Mouse (Mus musculus) right cerebral cortex, postnatal 36 days (tissue): ENCODE measurements around the gene Ocel1.

Source experiments
- DNase-seq, 2 experiments: peaks; one replicate each; pipeline ENCODE4 v3.0.0; 2022; ENCODE audit warnings: low spot score in 2 of 2, mixed read lengths in 1 of 2

Ocel1 gene

DNA sequence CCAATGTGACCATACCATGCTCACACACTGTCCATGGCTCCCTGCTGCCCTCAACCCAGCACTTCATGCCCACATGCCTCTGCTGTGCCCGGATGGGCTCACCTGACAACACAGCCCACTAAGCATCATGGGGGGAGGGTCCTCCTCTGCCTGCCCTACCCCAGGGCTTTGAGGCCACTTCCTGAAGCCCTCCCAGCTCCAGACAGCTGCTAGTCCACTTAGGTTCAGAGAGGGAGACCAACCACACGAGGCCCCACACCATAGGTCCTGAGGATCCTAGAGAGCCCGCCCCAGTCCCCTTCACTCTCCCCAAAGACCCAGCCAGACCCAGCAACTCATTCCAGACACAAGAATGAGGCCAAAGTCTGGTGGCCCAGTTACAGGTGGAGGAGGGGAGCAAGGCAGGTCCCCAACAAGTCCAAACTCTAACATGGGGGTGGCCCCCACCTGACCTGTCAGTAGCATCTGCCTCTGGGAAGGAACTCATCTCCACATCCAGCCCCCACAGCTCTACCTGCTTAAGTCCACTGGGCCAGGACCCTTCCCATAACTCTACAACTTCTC lies 8.5 kb downstream of the Ocel1 start:
- DNase-seq = no peak

DNA sequence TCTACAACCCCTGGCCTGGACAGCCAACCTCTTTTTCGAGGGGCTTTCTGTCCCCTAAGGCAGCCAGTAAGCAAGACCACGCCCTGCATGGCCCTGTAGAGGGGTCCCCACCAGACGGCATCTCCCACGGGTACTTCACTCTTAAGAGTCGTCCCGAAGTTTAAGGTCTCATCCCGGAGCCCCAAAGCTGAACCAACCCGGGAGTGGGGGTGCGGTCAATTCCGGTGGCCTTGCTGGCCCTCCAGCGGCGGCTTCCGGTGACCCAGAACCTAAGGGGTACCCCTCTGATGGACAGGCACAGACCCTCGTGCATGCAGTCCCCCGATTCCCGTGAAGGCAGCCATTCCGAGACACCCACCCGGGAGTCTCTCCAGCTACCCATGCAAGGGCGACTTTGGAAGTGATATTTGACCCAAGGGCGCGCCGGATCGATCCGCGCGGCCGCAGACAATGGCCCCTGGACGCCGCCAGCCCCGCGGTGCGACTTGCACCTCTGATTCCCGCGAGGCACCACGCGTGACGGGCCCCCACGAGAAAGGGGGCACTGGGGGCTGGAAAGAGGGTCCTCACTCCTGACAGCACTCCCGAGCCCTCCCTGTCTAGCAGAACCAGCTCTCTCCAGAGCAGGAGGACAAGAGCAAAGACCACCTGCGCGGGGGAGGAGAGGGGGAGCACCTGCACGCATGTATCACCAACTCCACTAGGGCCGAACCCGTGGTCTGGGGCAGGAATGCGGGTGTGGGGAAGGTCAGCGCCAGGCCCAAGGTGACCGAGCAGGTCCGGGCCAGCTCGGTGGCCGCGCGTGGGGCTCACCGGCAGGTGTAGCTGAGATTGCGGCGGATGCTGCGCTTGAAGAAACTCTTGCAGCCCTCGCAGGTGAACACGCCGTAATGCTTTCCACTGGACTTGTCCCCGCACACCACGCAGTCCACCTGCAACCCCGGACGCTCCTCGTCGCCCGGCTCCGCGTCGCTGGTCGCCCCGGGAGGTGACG lies 9.4 kb downstream of the Ocel1 start:
- DNase-seq = no peak

- DNase-seq = no peak
These were observed 10.4 kb downstream of the Ocel1 start, which contains the start of gene Nr2f6 for GRCm38 (mm10) chr8:71381421-71381970. TSS of gene Nr2f6 (minus strand) at chr8:71381960.

DNA sequence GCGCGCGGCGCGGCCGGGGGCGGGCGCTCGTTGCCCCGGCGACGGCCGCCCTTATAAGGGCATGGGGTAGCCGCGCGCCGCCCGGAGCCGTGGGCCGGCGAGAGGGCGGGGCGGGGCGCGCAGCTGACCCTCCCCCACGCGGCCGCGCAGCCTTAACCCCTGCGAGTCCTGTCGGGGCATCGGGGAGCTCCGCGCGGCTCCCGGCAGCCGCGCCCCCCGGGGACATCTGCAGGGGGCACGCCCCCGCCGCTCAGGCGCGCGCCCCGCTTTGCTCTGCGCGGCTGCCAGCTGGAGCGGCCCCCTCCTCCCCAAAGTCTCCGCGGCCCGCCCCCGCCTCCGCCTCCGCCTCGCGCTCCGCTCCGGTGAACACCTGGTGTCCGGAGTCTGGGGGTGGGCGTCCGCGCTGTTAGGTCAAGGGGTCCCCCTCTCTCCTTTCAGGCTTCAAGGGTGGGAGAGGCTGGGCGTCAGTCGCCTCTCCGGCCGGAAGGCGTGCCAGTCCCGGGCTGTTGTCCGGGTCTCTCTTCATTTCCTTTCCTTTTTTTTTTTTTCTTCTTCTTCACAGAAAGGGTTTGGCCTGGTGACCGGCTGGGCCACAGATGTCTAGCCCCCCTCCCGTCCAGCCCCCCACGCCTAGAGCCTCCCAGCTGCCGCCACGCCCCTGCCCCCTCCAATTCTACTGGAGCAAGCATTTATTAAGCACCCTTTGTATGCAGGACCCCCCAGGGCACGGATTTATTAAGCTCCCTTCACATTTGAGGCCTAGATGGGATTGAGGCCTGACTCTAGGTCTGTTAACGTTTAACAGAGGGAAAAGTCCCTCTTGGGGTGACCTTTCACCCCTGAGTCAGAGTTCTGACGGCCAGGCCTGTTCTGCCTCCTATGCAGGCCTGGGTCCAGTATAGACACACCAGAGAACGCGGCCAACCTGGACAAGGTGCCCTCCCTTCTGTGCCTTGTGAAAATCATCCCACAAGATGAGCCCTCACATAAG lies 11.2 kb downstream of the Ocel1 start:
- DNase-seq = peak; percentile 66 to 72

GRCm38 (mm10) chr8:71383396-71383795 lies 12.3 kb downstream of the Ocel1 start:
- DNase-seq = no peak

- DNase-seq = no peak
These were observed 12.8 kb downstream of the Ocel1 start for GRCm38 (mm10) chr8:71383860-71384259.

GRCm38 (mm10) chr8:71385212-71385835 lies 14.2 kb downstream of the Ocel1 start:
- no peak for DNase-seq

GRCm38 (mm10) chr8:71388267-71388666 lies 17.2 kb downstream of the Ocel1 start:
- no peak for DNase-seq

DNA sequence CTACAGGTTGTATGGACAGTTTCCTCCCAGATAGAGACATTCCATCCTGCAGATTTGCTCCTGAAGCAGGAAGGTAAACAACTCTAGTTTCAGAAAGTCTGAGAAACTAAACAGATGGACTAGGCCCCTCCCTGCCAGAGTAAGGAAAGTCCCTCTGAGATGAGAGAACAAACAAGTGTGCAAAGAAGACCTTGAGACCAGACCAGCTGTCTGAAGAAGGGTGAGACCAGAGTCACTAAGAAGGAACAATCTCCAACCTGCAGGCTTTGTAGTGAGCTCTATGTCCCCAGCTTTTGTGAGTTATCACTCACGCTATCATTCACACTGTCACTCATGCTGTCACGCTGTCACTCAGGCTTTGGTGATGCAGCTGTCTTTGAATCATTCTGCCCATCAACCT lies 20.6 kb downstream of the Ocel1 start:
- no peak for DNase-seq

GRCm38 (mm10) chr8:71392391-71392790 lies 21.3 kb downstream of the Ocel1 start:
- no peak for DNase-seq

GRCm38 (mm10) chr8:71392871-71393270 lies 21.8 kb downstream of the Ocel1 start:
- no peak for DNase-seq

- peak in 1 of 2 experiments; percentile 0 for DNase-seq
These were observed 23.4 kb downstream of the Ocel1 start for GRCm38 (mm10) chr8:71394481-71394880.

DNA sequence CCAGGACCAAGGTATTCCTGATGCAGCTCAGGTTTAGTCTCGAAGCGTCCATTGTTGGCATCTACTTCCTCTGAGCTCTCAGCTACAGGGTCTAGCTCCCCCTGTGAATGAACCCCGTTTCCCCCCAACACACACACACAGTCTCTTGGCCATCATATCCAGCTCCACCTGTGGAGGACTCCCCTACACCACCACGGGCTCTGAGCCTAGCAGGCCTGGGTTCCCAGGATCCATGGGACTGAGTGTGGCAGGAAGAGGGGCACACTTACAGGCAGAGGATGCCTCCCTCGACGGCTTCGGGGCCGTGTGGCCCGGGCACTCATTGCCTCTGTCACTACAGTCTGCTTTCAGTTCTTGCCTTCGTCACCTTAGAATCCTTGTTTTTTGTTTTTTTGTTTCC lies 24.0 kb downstream of the Ocel1 start:
- no peak for DNase-seq

DNA sequence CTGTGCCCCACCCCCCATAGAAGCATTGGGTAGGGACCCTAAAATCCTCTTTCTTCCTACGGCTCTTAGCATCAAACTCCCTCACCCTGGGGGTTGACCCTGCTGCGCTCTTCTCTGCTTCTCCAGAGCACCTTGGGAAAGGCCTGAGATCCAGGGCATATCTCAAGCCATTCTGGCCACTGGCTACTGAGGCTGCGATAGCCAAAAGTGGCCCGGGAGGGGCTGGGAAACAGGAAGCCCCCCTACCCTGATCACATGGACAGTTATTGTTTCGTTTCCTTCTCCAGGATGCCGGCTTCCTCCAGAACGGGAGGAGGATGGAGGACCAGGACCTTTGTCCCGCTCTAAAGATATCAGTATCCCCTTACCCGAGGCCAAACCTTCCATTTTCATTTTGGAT lies 24.5 kb downstream of the Ocel1 start, which contains the start of gene Ushbp1:
Ushbp1 (minus strand) TSS at position 174 of the 400 bp plus-strand sequence.
- DNase-seq = no peak

GRCm38 (mm10) chr8:71396639-71397305 lies 25.7 kb downstream of the Ocel1 start, which contains the start of gene Babam1:
TSS of gene Babam1 (plus strand) at chr8:71396861.
- peak; percentile 91 to 96 for DNase-seq

DNA sequence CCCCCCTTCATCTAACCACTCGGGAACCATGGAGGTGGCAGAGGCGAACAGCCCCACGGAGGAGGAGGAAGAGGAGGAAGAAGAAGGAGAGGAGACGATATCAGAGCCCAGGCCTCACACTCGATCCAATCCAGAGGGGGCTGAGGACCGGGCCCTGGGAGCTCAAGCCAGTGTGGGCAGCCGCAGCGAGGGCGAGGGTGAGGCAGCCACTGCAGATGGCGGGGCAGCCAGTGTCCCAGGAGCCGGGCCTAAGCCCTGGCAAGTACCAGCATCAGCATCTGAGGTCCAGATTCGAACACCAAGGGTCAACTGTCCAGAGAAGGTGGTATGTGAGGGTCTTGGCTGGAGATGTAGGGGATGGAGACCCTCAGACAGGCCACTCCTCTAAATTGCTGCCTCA lies 26.6 kb downstream of the Ocel1 start:
- DNase-seq = no peak

GRCm38 (mm10) chr8:71400826-71401225 lies 29.7 kb downstream of the Ocel1 start:
- no peak for DNase-seq

DNA sequence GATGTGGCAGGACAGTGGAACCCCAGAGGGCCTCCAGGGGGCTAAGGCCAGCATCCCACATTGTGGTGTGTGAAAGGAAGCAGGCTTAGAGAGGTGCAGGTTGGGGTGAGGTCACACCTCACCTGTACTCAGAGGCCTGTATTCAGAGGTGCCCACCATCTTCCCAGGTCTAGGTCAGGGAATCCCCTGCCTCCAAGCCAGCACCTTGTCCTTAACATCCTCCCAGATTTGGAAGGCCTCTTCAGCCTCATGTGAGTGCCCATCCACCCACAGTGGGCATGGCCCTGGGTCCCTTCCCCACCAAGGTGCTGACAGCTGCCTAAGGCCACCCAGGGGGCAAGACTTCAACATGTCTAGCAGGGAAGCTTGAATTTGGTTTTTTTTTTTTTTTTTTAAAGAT lies 30.4 kb downstream of the Ocel1 start:
- DNase-seq = no peak

- DNase-seq = no peak
These were observed 31.4 kb downstream of the Ocel1 start for GRCm38 (mm10) chr8:71402446-71402964.
